Mouse (Mus musculus) stomach, embryonic 16.5 days (tissue): Measurements from ENCODE around the gene Pold1. TPM values are rescaled to one million over a fixed set of nuclear protein-coding genes. Genes with fewer than 3 reads are reported as not detected.
A peak's percentile ranks its signal among the peaks of the same experiment; 100 is the strongest.

Experiments
- ATAC-seq: fragments of 200-750 bp; cut with Nextera tagmentation; 2 replicates; pipeline ENCODE4 v1.8.0; 2017; ENCODE audit warnings: moderate number of reproducible peaks, moderate TSS enrichment; ENCODE audit not compliant: insufficient read depth, low FRiP score
- H3K27ac ChIP-seq: fragments of 300-500 bp; sonication (generic); 2 replicates; pipeline ENCODE4 v1.5.1; 2014; ENCODE audit warnings: low read length
- H3K27me3 ChIP-seq: fragments of 300-500 bp; sonication (generic); 2 replicates; pipeline ENCODE4 v1.6.1; 2014; ENCODE audit warnings: low read length, control low read depth, mixed read lengths; ENCODE audit not compliant: control insufficient read depth, insufficient read depth
- H3K36me3 ChIP-seq: fragments of 300-500 bp; sonication (generic); 2 replicates; pipeline ENCODE4 v1.6.1; 2014; ENCODE audit warnings: low read length; ENCODE audit not compliant: control insufficient read depth, insufficient read depth
- H3K4me1 ChIP-seq: fragments of 300-500 bp; sonication (generic); 2 replicates; pipeline ENCODE4 v1.6.1; 2014; ENCODE audit warnings: low read length, control low read depth, mixed read lengths; ENCODE audit not compliant: control insufficient read depth, insufficient read depth
- H3K4me2 ChIP-seq: fragments of 300-500 bp; sonication (generic); 2 replicates; pipeline ENCODE4 v1.6.1; 2014; ENCODE audit warnings: low read depth, low read length, mixed read lengths
- H3K4me3 ChIP-seq: fragments of 300-500 bp; sonication (generic); replicated peaks from 2 replicates; pipeline ENCODE4 v1.5.1; 2014; ENCODE audit warnings: mild to moderate bottlenecking, low read length
- H3K9ac ChIP-seq: fragments of 300-500 bp; sonication (generic); 2 replicates; pipeline ENCODE4 v1.6.1; 2014; ENCODE audit warnings: low read length
- H3K9me3 ChIP-seq: fragments of 300-500 bp; sonication (generic); replicated peaks from 2 replicates; pipeline ENCODE4 v1.6.1; 2016; ENCODE audit warnings: low read length, control low read depth; ENCODE audit not compliant: control insufficient read depth
- WGBS: fragments of 180-500 bp; shearing (Covaris S2); extraction: QIAGEN DNeasy Blood & Tissue Kit; methylation state at CpG from one replicate; pipeline ENCODE4 v1.1.7; 2014; 5-methylcytosine and 5-hydroxymethylcytosine counted together
- polyA plus RNA-seq: library from polyadenylated mRNA; unstranded; fragments of >200 nt; fragmentation: Nextera tagmentation; extraction: Ambion mirVana; gene quantifications from 2 replicates; pipeline ENCODE4 v1.2.1, GENCODE M21; 2015

Gene Pold1
- polyA plus RNA-seq, 1 experiment from 2014 or later: 70.3 TPM

GRCm38 (mm10) chr7:44571811-44572210 is 23.2 kb upstream of the Pold1 start:
- H3K27ac ChIP-seq: no peak overlapping the region
- no peaks in the 10 kb centered on the region for H3K36me3 ChIP-seq
- H3K9me3 ChIP-seq: no peaks in the 10 kb centered on the region
- no peak overlapping the region for H3K4me3 ChIP-seq
- H3K4me2 ChIP-seq: no peak overlapping the region
- WGBS: 63% methylated on average over 4 of the region's 4 CpGs
- no peak overlapping the region for H3K9ac ChIP-seq
- H3K27me3 ChIP-seq: peaks cover 8% of the 10 kb centered on the region; the same call in 1 of the 2 replicates
- no peak for ATAC-seq
- H3K4me1 ChIP-seq: no peaks in the 10 kb centered on the region

- 80% methylated on average over 6 of the region's 6 CpGs for WGBS
- Histone ChIP-seq H3K4me3 (no peak overlapping the region), H3K4me1 (no peaks in the 10 kb centered on the region), H3K27ac (no peak overlapping the region), H3K4me2 (no peak overlapping the region), H3K9me3 (no peaks in the 10 kb centered on the region), H3K36me3 (no peaks in the 10 kb centered on the region), H3K27me3 (peaks cover 8% of the 10 kb centered on the region; the same call in 1 of the 2 replicates), H3K9ac (no peak overlapping the region)
- no peak for ATAC-seq
Observed at GRCm38 (mm10) chr7:44570989-44571388, 22.3 kb upstream of the Pold1 start.

- Histone ChIP-seq H3K4me2 (no peak overlapping the region), H3K9me3 (no peaks in the 10 kb centered on the region), H3K4me1 (no peaks in the 10 kb centered on the region), H3K27ac (no peak overlapping the region), H3K4me3 (no peak overlapping the region), H3K36me3 (no peaks in the 10 kb centered on the region), H3K9ac (no peak overlapping the region), H3K27me3 (peaks cover 8% of the 10 kb centered on the region; the same call in 1 of the 2 replicates)
- 51% methylated on average over 9 of the region's 9 CpGs for WGBS
- no peak for ATAC-seq
Observed at GRCm38 (mm10) chr7:44568803-44569202, 20.2 kb upstream of the Pold1 start.

- no peak for ATAC-seq
- Histone ChIP-seq H3K27me3 (peaks cover 8% of the 10 kb centered on the region; the same call in 1 of the 2 replicates), H3K9ac (no peak overlapping the region), H3K36me3 (no peaks in the 10 kb centered on the region), H3K4me2 (no peak overlapping the region), H3K4me3 (no peak overlapping the region), H3K9me3 (no peaks in the 10 kb centered on the region), H3K27ac (no peak overlapping the region), H3K4me1 (no peaks in the 10 kb centered on the region)
- WGBS: 69% methylated on average over 6 of the region's 6 CpGs
Observed at GRCm38 (mm10) chr7:44565414-44565813, 16.8 kb upstream of the Pold1 start.

- no peak overlapping the region for H3K9ac ChIP-seq
- H3K27me3 ChIP-seq: peaks cover 8% of the 10 kb centered on the region; the same call in 1 of the 2 replicates
- no peaks in the 10 kb centered on the region for H3K4me1 ChIP-seq
- H3K9me3 ChIP-seq: no peaks in the 10 kb centered on the region
- no peaks in the 10 kb centered on the region for H3K36me3 ChIP-seq
- no peak overlapping the region for H3K4me2 ChIP-seq
- WGBS: 82% methylated on average over 10 of the region's 10 CpGs
- no peak overlapping the region for H3K4me3 ChIP-seq
- H3K27ac ChIP-seq: no peak overlapping the region
- ATAC-seq: no peak
Observed at GRCm38 (mm10) chr7:44564486-44564885, 15.8 kb upstream of the Pold1 start.

GRCm38 (mm10) chr7:44563284-44563683 is 14.6 kb upstream of the Pold1 start:
- 47% methylated on average over 8 of the region's 8 CpGs for WGBS
- no peak overlapping the region for H3K4me3 ChIP-seq
- ATAC-seq: no peak
- H3K36me3 ChIP-seq: no peaks in the 10 kb centered on the region
- H3K9me3 ChIP-seq: no peaks in the 10 kb centered on the region
- H3K4me2 ChIP-seq: no peak overlapping the region
- H3K9ac ChIP-seq: no peak overlapping the region
- H3K27me3 ChIP-seq: no peaks in the 10 kb centered on the region
- no peaks in the 10 kb centered on the region for H3K4me1 ChIP-seq
- H3K27ac ChIP-seq: no peak overlapping the region

- Histone ChIP-seq H3K9me3 (no peaks in the 10 kb centered on the region), H3K36me3 (no peaks in the 10 kb centered on the region), H3K4me1 (no peaks in the 10 kb centered on the region), H3K4me3 (no peak overlapping the region), H3K9ac (0 out of 2 replicates have a peak overlapping the region, but pooled peaks have one; percentile 10), H3K27ac (no peak overlapping the region), H3K4me2 (no peak overlapping the region), H3K27me3 (no peaks in the 10 kb centered on the region)
- 49% methylated on average over 18 of the region's 18 CpGs for WGBS
- no peak for ATAC-seq
Observed at GRCm38 (mm10) chr7:44560435-44561400, 12.1 kb upstream of the Pold1 start.

GRCm38 (mm10) chr7:44557629-44558028 is 9.0 kb upstream of the Pold1 start:
- Histone ChIP-seq H3K9ac (no peak overlapping the region), H3K4me3 (no peak overlapping the region), H3K27ac (no peak overlapping the region), H3K4me2 (no peak overlapping the region), H3K27me3 (no peaks in the 10 kb centered on the region), H3K9me3 (no peaks in the 10 kb centered on the region), H3K36me3 (no peaks in the 10 kb centered on the region), H3K4me1 (peaks cover 6% of the 10 kb centered on the region; the same call in 1 of the 2 replicates)
- WGBS: 71% methylated on average over 2 of the region's 2 CpGs
- no peak for ATAC-seq

- Histone ChIP-seq H3K27me3 (no peaks in the 10 kb centered on the region), H3K4me3 (peak within 1 kb of the TSS; percentile 100), H3K36me3 (peaks cover 17% of the 10 kb centered on the region; the same call in 1 of the 2 replicates), H3K4me1 (peaks cover 7% of the 10 kb centered on the region; the same call in 1 of the 2 replicates), H3K27ac (peak within 1 kb of the TSS; percentile 99), H3K4me2 (peak within 1 kb of the TSS; percentile 75), H3K9ac (peak within 1 kb of the TSS; percentile 91), H3K9me3 (no peaks in the 10 kb centered on the region)
- peak; percentile 88 for ATAC-seq
- 0% methylated on average over 22 of the region's 22 CpGs for WGBS
Observed at GRCm38 (mm10) chr7:44553826-44554225, 5.2 kb upstream of the Pold1 start, which contains the start of gene Nr1h2. Gene Nr1h2, minus strand, starts transcription at chr7:44553951.
